Mouse (Mus musculus): ENCODE measurements around the gene Prpsap1. TPM values are rescaled to one million over a fixed set of nuclear protein-coding genes. Genes with fewer than 3 reads are reported as not detected.
A peak's percentile ranks its signal among the peaks of the same experiment; 100 is the strongest.

Gene Prpsap1
- polyA plus RNA-seq, 1 experiment from 2014 or later = 212 TPM

DNA sequence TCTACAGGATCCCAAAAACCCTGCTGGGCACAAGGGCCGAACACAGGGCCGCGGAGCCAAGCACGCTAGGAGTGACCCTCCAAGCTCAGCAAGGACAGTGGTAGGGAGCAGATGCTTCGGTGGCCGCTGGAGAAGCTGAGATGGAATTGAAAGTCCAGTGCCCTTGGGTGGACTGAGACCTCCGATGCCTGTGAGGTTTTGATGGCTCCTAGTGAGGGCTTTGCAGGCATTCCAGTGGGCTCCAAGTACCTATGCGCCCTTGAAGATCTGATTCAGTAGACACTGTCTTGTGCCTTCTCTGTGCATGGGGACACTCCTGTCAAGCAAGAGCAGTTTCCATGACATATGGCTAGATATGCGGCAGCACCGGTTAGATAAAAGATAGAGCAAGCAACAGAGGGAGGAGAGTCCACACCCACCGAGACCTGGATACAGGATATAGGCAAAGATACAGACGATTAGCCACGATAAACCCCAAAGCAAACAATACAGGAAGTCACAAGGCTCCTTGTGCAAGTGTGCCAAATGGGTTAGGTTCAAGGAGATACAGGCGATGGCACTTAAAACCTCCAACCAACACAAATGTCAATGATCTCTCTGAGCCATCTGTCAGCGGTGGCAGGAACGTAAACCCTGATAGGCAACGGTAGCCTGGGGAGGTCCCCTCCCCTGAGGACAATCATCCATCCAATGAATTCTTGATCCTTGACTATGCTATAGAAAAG lies 12.3 kb upstream of the Prpsap1 start:
- WGBS = 69% methylated on average over 17 of the region's 17 CpGs
- H3K27me3 ChIP-seq (ENCODE audit: control insufficient read depth, insufficient read depth, low read length) = no peaks in the 10 kb centered on the region
- H3K9ac ChIP-seq (ENCODE audit: low read depth, low read length) = no peak overlapping the region
- no peak overlapping the region for H3K4me2 ChIP-seq (replicated peaks; ENCODE audit: low read depth, low read length)
- H3K27ac ChIP-seq (ENCODE audit: low read depth, low read length) = no peak overlapping the region
- H3K36me3 ChIP-seq (ENCODE audit: control insufficient read depth, insufficient read depth, low read length) = no peaks in the 10 kb centered on the region
- no peak for ATAC-seq (ENCODE audit: low FRiP score, low TSS enrichment)
- no peaks in the 10 kb centered on the region for H3K9me3 ChIP-seq (ENCODE audit: control insufficient read depth, low read length)
- no peak overlapping the region for H3K4me3 ChIP-seq (ENCODE audit: low read length)
- no peaks in the 10 kb centered on the region for H3K4me1 ChIP-seq (ENCODE audit: control insufficient read depth, insufficient read depth, low read length)

GRCm38 (mm10) chr11:116505573-116505972 lies 11.6 kb upstream of the Prpsap1 start:
- no peak overlapping the region for H3K9ac ChIP-seq (ENCODE audit: low read depth, low read length)
- no peak for ATAC-seq (ENCODE audit: low FRiP score, low TSS enrichment)
- H3K27me3 ChIP-seq (ENCODE audit: control insufficient read depth, insufficient read depth, low read length) = no peaks in the 10 kb centered on the region
- H3K27ac ChIP-seq (ENCODE audit: low read depth, low read length) = no peak overlapping the region
- no peak overlapping the region for H3K4me2 ChIP-seq (replicated peaks; ENCODE audit: low read depth, low read length)
- H3K9me3 ChIP-seq (ENCODE audit: control insufficient read depth, low read length) = no peaks in the 10 kb centered on the region
- H3K4me1 ChIP-seq (ENCODE audit: control insufficient read depth, insufficient read depth, low read length) = no peaks in the 10 kb centered on the region
- no peak overlapping the region for H3K4me3 ChIP-seq (ENCODE audit: low read length)
- 74% methylated on average over 5 of the region's 5 CpGs for WGBS
- no peaks in the 10 kb centered on the region for H3K36me3 ChIP-seq (ENCODE audit: control insufficient read depth, insufficient read depth, low read length)

DNA sequence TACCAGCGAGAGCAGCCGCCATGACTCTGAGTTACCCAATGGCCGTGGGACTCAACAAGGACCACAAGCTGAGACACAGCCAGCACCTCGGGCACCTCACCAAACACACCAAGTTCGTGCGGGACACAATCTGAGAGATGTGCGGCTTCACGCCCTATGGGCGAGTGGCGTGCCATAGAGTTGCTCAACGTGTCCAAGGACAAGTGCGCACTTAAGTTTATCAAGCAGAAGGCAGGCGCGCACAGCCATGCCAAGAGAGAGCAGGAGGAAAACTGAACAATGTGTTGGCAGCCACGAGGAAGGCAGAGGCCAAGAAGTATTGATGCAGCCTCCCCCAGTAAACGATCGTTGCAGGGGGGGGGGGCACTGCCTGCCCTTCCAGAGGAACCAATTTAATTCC lies 10.5 kb upstream of the Prpsap1 start:
- H3K4me2 ChIP-seq (replicated peaks; ENCODE audit: low read depth, low read length) = no peak overlapping the region
- H3K4me1 ChIP-seq (ENCODE audit: control insufficient read depth, insufficient read depth, low read length) = no peaks in the 10 kb centered on the region
- H3K36me3 ChIP-seq (ENCODE audit: control insufficient read depth, insufficient read depth, low read length) = no peaks in the 10 kb centered on the region
- 96% methylated on average over 17 of the region's 17 CpGs for WGBS
- ATAC-seq (ENCODE audit: low FRiP score, low TSS enrichment) = no peak
- H3K9ac ChIP-seq (ENCODE audit: low read depth, low read length) = no peak overlapping the region
- H3K27ac ChIP-seq (ENCODE audit: low read depth, low read length) = no peak overlapping the region
- H3K27me3 ChIP-seq (ENCODE audit: control insufficient read depth, insufficient read depth, low read length) = no peaks in the 10 kb centered on the region
- no peak overlapping the region for H3K4me3 ChIP-seq (ENCODE audit: low read length)
- H3K9me3 ChIP-seq (ENCODE audit: control insufficient read depth, low read length) = no peaks in the 10 kb centered on the region

DNA sequence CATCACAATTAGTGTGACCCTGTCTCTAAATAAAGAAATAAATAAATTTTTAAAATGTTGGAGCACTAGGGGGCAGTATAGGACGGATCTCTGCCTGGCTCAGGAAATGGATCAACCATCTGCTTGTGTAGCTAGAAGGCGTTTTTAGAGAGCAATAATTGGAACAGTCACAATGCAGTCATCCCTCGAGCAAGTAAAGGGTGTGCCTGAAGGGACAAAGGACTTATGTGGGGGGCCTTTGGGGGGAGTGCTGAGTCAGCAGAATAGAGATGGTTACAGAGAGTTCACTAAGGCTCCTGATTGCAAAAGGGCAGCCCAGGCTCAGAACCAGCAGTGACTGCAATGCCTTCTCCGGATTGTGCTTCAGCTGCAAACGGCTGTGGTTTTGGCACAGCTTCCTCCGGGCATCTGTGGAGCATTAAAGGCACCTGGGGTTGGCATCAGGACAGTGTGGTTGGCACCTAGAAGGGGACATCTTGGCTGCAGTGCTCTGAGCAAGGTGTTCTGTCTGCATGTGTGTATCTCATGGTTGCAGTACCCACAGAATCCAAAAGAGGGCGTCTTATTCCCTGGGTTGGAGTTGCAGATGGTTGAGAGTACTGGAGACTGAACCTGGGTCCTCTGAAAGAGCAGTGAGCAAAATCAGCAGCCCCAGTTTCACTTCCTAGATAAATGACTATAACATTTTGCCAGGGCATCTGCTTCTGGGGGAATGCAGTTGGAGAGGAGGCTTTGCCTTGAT lies 7.2 kb upstream of the Prpsap1 start:
- 30% methylated on average over 7 of the region's 7 CpGs for WGBS
- no peak overlapping the region for H3K4me3 ChIP-seq (ENCODE audit: low read length)
- H3K27me3 ChIP-seq (ENCODE audit: control insufficient read depth, insufficient read depth, low read length) = no peaks in the 10 kb centered on the region
- no peak overlapping the region for H3K9ac ChIP-seq (ENCODE audit: low read depth, low read length)
- ATAC-seq (ENCODE audit: low FRiP score, low TSS enrichment) = peak; percentile 26; the same call in 1 of the 2 replicates
- H3K4me1 ChIP-seq (ENCODE audit: control insufficient read depth, insufficient read depth, low read length) = no peaks in the 10 kb centered on the region
- no peak overlapping the region for H3K4me2 ChIP-seq (replicated peaks; ENCODE audit: low read depth, low read length)
- H3K36me3 ChIP-seq (ENCODE audit: control insufficient read depth, insufficient read depth, low read length) = no peaks in the 10 kb centered on the region
- H3K9me3 ChIP-seq (ENCODE audit: control insufficient read depth, low read length) = no peaks in the 10 kb centered on the region
- no peak overlapping the region for H3K27ac ChIP-seq (ENCODE audit: low read depth, low read length)

GRCm38 (mm10) chr11:116499018-116499417 lies 5.0 kb upstream of the Prpsap1 start:
- WGBS = 32% methylated on average over 6 of the region's 6 CpGs
- Histone ChIP-seq H3K4me1 (ENCODE audit: control insufficient read depth, insufficient read depth, low read length) (0 out of 2 replicates have a peak, but pooled peaks cover 9% of the 10 kb centered on the region), H3K9me3 (ENCODE audit: control insufficient read depth, low read length) (no peaks in the 10 kb centered on the region), H3K27me3 (ENCODE audit: control insufficient read depth, insufficient read depth, low read length) (no peaks in the 10 kb centered on the region), H3K4me2 (replicated peaks; ENCODE audit: low read depth, low read length) (no peak overlapping the region), H3K9ac (ENCODE audit: low read depth, low read length) (no peak overlapping the region), H3K36me3 (ENCODE audit: control insufficient read depth, insufficient read depth, low read length) (no peaks in the 10 kb centered on the region), H3K27ac (ENCODE audit: low read depth, low read length) (no peak overlapping the region), H3K4me3 (ENCODE audit: low read length) (no peak overlapping the region; the same call in 1 of the 2 replicates)
- no peak for ATAC-seq (ENCODE audit: low FRiP score, low TSS enrichment)

- H3K9ac ChIP-seq (ENCODE audit: low read depth, low read length) = peak overlapping the region; percentile 34; the same call in 1 of the 2 replicates
- WGBS = 32% methylated on average over 34 of the region's 34 CpGs
- peak overlapping the region; percentile 52 for H3K4me2 ChIP-seq (replicated peaks; ENCODE audit: low read depth, low read length)
- H3K27me3 ChIP-seq (ENCODE audit: control insufficient read depth, insufficient read depth, low read length) = no peaks in the 10 kb centered on the region
- no peaks in the 10 kb centered on the region for H3K9me3 ChIP-seq (ENCODE audit: control insufficient read depth, low read length)
- ATAC-seq (ENCODE audit: low FRiP score, low TSS enrichment) = no peak
- H3K36me3 ChIP-seq (ENCODE audit: control insufficient read depth, insufficient read depth, low read length) = no peaks in the 10 kb centered on the region
- peak overlapping the region; percentile 28 for H3K4me3 ChIP-seq (ENCODE audit: low read length)
- 0 out of 2 replicates have a peak, but pooled peaks cover 9% of the 10 kb centered on the region for H3K4me1 ChIP-seq (ENCODE audit: control insufficient read depth, insufficient read depth, low read length)
- no peak overlapping the region for H3K27ac ChIP-seq (ENCODE audit: low read depth, low read length)
Observed at GRCm38 (mm10) chr11:116498596-116498995, 4.6 kb upstream of the Prpsap1 start.

DNA sequence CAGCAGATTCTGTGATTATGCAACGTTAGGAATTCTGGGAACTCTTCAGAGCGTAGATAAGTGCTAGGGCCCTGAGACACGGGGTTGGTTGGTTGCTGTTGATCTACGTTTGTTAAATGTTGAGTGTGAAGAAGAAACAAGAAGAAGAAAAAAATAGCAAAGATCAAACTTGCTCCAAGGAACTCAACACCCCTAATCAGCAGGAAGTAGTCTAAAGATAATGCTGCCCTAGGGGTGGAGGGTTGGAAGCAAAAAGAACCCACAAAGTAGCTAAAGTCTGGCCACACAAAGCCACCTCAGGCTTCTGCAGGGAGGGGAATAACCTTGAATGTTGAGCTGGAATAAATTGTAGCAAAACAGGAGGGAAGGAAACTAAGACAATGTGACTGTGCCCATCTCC lies 3.3 kb upstream of the Prpsap1 start:
- H3K4me1 ChIP-seq (ENCODE audit: control insufficient read depth, insufficient read depth, low read length) = 0 out of 2 replicates have a peak, but pooled peaks cover 9% of the 10 kb centered on the region
- no peak overlapping the region for H3K4me3 ChIP-seq (ENCODE audit: low read length)
- 80% methylated on average over 4 of the region's 4 CpGs for WGBS
- H3K27me3 ChIP-seq (ENCODE audit: control insufficient read depth, insufficient read depth, low read length) = no peaks in the 10 kb centered on the region
- H3K27ac ChIP-seq (ENCODE audit: low read depth, low read length) = no peak overlapping the region
- H3K9me3 ChIP-seq (ENCODE audit: control insufficient read depth, low read length) = no peaks in the 10 kb centered on the region
- H3K36me3 ChIP-seq (ENCODE audit: control insufficient read depth, insufficient read depth, low read length) = no peaks in the 10 kb centered on the region
- ATAC-seq (ENCODE audit: low FRiP score, low TSS enrichment) = no peak
- no peak overlapping the region for H3K4me2 ChIP-seq (replicated peaks; ENCODE audit: low read depth, low read length)
- H3K9ac ChIP-seq (ENCODE audit: low read depth, low read length) = no peak overlapping the region

DNA sequence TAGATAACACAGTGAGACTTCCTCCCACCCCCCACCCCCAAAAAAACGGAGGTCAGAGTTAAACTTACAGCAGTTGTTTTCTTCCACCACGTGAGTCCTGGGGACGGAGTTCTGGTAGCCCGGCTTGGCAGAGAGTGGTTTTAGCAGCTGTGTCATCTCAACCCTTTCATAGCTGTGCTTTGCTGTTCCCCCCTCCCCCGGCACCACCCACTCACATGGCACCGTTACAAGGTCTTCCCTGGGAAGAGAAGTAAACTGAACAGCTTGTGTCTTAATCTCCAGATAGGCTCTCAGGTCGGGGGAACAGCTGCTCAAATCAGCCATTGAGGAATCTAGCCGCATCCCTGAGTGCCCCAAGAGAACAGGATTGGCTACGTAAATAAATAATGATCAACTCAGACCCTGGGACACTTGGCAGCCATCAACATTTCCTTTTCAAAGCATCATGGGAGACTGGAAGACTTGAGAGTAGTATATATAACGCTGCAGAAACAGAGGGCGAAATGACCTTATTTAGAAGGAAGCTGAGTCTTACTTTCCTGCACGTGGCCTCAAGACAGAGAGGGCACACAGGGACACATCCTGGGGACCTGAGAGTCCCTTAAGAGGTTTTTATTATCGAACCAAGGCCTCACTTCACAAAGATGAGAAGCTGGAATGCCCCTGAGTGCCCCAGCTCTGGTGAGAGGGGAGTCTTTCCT lies 622 bp upstream of the Prpsap1 start:
- H3K9ac ChIP-seq (ENCODE audit: low read depth, low read length) = no peak overlapping the region
- H3K27ac ChIP-seq (ENCODE audit: low read depth, low read length) = peak overlapping the region; percentile 86; the same call in 1 of the 2 replicates
- H3K4me3 ChIP-seq (ENCODE audit: low read length) = no peak overlapping the region
- H3K27me3 ChIP-seq (ENCODE audit: control insufficient read depth, insufficient read depth, low read length) = no peaks in the 10 kb centered on the region
- H3K9me3 ChIP-seq (ENCODE audit: control insufficient read depth, low read length) = no peaks in the 10 kb centered on the region
- H3K36me3 ChIP-seq (ENCODE audit: control insufficient read depth, insufficient read depth, low read length) = no peaks in the 10 kb centered on the region
- 0 out of 2 replicates have a peak, but pooled peaks cover 11% of the 10 kb centered on the region for H3K4me1 ChIP-seq (ENCODE audit: control insufficient read depth, insufficient read depth, low read length)
- 39% methylated on average over 13 of the region's 13 CpGs for WGBS
- ATAC-seq (ENCODE audit: low FRiP score, low TSS enrichment) = no peak
- no peak overlapping the region for H3K4me2 ChIP-seq (replicated peaks; ENCODE audit: low read depth, low read length)
